Comparison of ENCODE assay signal across 22 mouse cellular contexts in genomic region chr13:48330619-48331018, GRCm38 (mm10).
"Had no signal": no experiment of that assay in that cellular context is flagged by ENCODE, and none has a peak within 500 bp of the region (broad histone marks: within the 10 kb centered on the region; RNA-seq: fewer than 3 reads in every experiment).

No protein-coding gene starts in this region.

- H3K4me1 ChIP-seq: limb, embryonic 15.5 days; midbrain, embryonic 12.5 days; midbrain, embryonic 15.5 days; neural tube, embryonic 12.5 days; neural tube, embryonic 15.5 days had no signal

- H3K36me3 ChIP-seq: limb, embryonic 12.5 days; limb, embryonic 15.5 days; midbrain, embryonic 12.5 days; midbrain, embryonic 15.5 days; neural tube, embryonic 12.5 days; neural tube, embryonic 15.5 days had no signal

- H3K27ac ChIP-seq: limb, embryonic 12.5 days; limb, embryonic 15.5 days; liver, embryonic 14.5 days; macrophage; midbrain, embryonic 12.5 days; midbrain, embryonic 15.5 days; neural tube, embryonic 12.5 days; neural tube, embryonic 15.5 days; stomach, postnatal 0 days had no signal

- H3K9ac ChIP-seq: limb, embryonic 12.5 days; limb, embryonic 15.5 days; liver, embryonic 14.5 days; liver, postnatal 0 days; lung, embryonic 14.5 days; midbrain, embryonic 12.5 days; midbrain, embryonic 15.5 days; neural tube, embryonic 12.5 days; neural tube, embryonic 15.5 days had no signal

- H3K4me2 ChIP-seq: limb, embryonic 12.5 days; limb, embryonic 15.5 days; liver, embryonic 11.5 days; lung, embryonic 14.5 days; midbrain, embryonic 12.5 days; midbrain, embryonic 15.5 days; neural tube, embryonic 12.5 days; neural tube, embryonic 15.5 days had no signal

- H3K4me3 ChIP-seq: limb, embryonic 12.5 days; limb, embryonic 15.5 days; midbrain, embryonic 12.5 days; midbrain, embryonic 15.5 days; neural tube, embryonic 12.5 days; neural tube, embryonic 15.5 days had no signal

- ATAC-seq: liver, postnatal 0 days; lung, postnatal 0 days; midbrain, embryonic 15.5 days had no signal

- DNase-seq: kidney, postnatal 14 days; kidney, postnatal 4 days; left cerebral cortex, postnatal 4 days; liver, postnatal 0 days; lung, embryonic 14.5 days; right cerebral cortex, adult 18-20 months; right cerebral cortex, postnatal 14 days; right cerebral cortex, postnatal 4 days; thymus, adult 2 months; thymus, postnatal 14 days; thymus, postnatal 4 days had no signal

- H3K9me3 ChIP-seq: limb, embryonic 12.5 days; limb, embryonic 15.5 days; midbrain, embryonic 12.5 days; midbrain, embryonic 15.5 days; neural tube, embryonic 12.5 days; neural tube, embryonic 15.5 days had no signal

- H3K27me3 ChIP-seq: limb, embryonic 12.5 days; limb, embryonic 15.5 days; midbrain, embryonic 12.5 days; midbrain, embryonic 15.5 days; neural tube, embryonic 12.5 days; neural tube, embryonic 15.5 days had no signal
